Comparison of ENCODE assay signal across 16 mouse cellular contexts in the genomic region with DNA sequence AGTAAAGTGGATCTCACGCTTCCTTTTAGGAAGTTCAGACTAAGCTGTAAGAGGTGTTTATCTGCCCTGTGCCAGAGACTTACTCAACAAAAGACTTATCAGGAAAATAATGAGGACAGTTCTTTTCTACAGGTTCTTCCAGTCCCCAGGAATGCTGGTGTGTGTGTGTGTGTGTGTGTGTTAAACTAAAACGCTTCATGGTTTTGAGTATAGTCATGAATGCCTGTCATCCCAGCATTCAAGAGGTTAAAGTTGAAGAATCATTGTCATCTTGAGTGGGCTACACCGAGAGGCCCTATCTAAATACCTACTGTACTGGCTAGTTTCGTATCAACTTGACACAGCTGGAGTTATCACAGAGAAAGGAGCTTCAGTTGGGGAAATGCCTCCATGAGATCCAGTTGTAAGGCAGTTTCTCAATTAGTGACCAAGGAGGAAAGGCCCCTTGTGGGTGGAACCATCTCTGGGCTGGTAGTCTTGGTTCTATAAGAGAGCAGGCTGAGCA. TPM values are rescaled to one million over a fixed set of nuclear protein-coding genes. Genes with fewer than 3 reads are reported as not detected.
"Had no signal": no experiment of that assay in that cellular context is flagged by ENCODE, and none has a peak within 500 bp of the region (broad histone marks: within the 10 kb centered on the region; RNA-seq: fewer than 3 reads in every experiment).

No protein-coding gene starts in this region.

- H3K4me2 ChIP-seq: kidney, embryonic 15.5 days; limb, embryonic 15.5 days; lung, embryonic 14.5 days; neural tube, embryonic 13.5 days had no signal

- H3K36me3 ChIP-seq: kidney, embryonic 15.5 days; limb, embryonic 15.5 days; midbrain, embryonic 10.5 days; neural tube, embryonic 13.5 days had no signal

- H3K27me3 ChIP-seq: kidney, embryonic 15.5 days; limb, embryonic 15.5 days; neural tube, embryonic 13.5 days had no signal

- ATAC-seq: intestine, embryonic 16.5 days had no signal

- H3K4me1 ChIP-seq: neural tube, embryonic 13.5 days had no signal

- H3K4me3 ChIP-seq: kidney, embryonic 15.5 days; limb, embryonic 15.5 days; midbrain, embryonic 10.5 days; neural tube, embryonic 13.5 days had no signal

- DNase-seq: kidney, adult 2 months; kidney, postnatal 14 days; layer of hippocampus, postnatal 36 days; lung, embryonic 14.5 days; midbrain, embryonic 14.5 days; right cerebral cortex, adult 18-20 months; right cerebral cortex, postnatal 25 days; thymus, adult 18-20 months; thymus, postnatal 14 days had no signal

- H3K9me3 ChIP-seq: kidney, embryonic 15.5 days; limb, embryonic 15.5 days; midbrain, embryonic 10.5 days; neural tube, embryonic 13.5 days had no signal

- H3K9ac ChIP-seq: kidney, embryonic 15.5 days; limb, embryonic 15.5 days; lung, embryonic 14.5 days; neural tube, embryonic 13.5 days had no signal

- H3K27ac ChIP-seq: kidney, embryonic 15.5 days; limb, embryonic 15.5 days; midbrain, embryonic 10.5 days; neural tube, embryonic 13.5 days had no signal

RNA-seq across cellular contexts. Expression of gene Ocln, which starts 40.6 kb away (rescaled TPM):
- total RNA-seq: monocyte, adult 5-6 weeks had no signal

RNA-seq across cellular contexts. Expression of gene Naip1, which starts 59.2 kb away (rescaled TPM):
- polyA plus RNA-seq: kidney, embryonic 15.5 days; limb, embryonic 11.5 days; limb, embryonic 15.5 days; lung, embryonic 14.5 days; midbrain, embryonic 10.5 days; midbrain, embryonic 14.5 days had no signal
